In genomic region chr3:88467116-88467824, GRCm38 (mm10) we compare ENCODE assay signal across 8 mouse cellular contexts. TPM values are rescaled to one million over a fixed set of nuclear protein-coding genes. Genes with fewer than 3 reads are reported as not detected.
DNase-seq lines count a peak whose midpoint lies in the region; ATAC-seq lines count a peak whose summit lies in the region.

No protein-coding gene starts in this region.

- ATAC-seq in activated CD4-positive, CD25-positive, alpha-beta regulatory T cell, adult 4 months, result peak; percentile 73
- ATAC-seq in common myeloid progenitor, adult 5-6 weeks (replicated peaks; ENCODE audit: low read depth, poor library complexity, severe bottlenecking), result peak; percentile 93
- ATAC-seq in inflammation-experienced regulatory T-cells, adult 6 months, result peak; percentile 77
- peak; percentile 94 for ATAC-seq in megakaryocyte progenitor cell, adult 5-6 weeks (replicated peaks; ENCODE audit: poor library complexity)

- DNase-seq in gastrocnemius, postnatal 25 days, result peak; percentile 58
- peak; percentile 79 to 90 for DNase-seq in left cerebral cortex, postnatal 10 days (ENCODE audit: extremely low spot score in 1 of 2, low spot score in 2 of 2)
- DNase-seq in right cerebral cortex, adult 2 months (ENCODE audit: low spot score in 2 of 2), result peak; percentile 91 to 95
- peak; percentile 82 for DNase-seq in urinary bladder, postnatal 10 days (ENCODE audit: low spot score)

- intact Hi-C loops in left cerebral cortex, postnatal 10 days (cut with DNase I), result loop anchor here (2.0 kb wide), 1 partner anchor 60 kb away; no protein-coding TSS in a partner anchor

RNA-seq across cellular contexts. Expression of gene Sema4a, which starts 6.3 kb away (rescaled TPM):
- 10 to 100 TPM; 31.5 to 44.8 TPM for polyA plus RNA-seq in activated CD4-positive, CD25-positive, alpha-beta regulatory T cell, adult 4 months (2017; shearing (Covaris generic))
- 2.5 and 4.7 TPM in 2 replicates for total RNA-seq in common myeloid progenitor, adult 5-6 weeks (2017)
- total RNA-seq in gastrocnemius, postnatal 25 days (2021), result 1 to 10 TPM; 1.6 to 1.8 TPM
- polyA plus RNA-seq in inflammation-experienced regulatory T-cells, adult 6 months (2017; shearing (Covaris generic)), result 10 to 100 TPM; 24.5 to 49.0 (median 28.3) TPM
- 10 to 100 TPM; 46.5 to 52.6 TPM for total RNA-seq in left cerebral cortex, postnatal 10 days (2021)
- total RNA-seq in megakaryocyte progenitor cell, adult 5-6 weeks (2015), result 32.7 and 43.1 TPM in 2 replicates
- 25.9 and 39.4 TPM in 2 replicates for total RNA-seq in megakaryocyte progenitor cell, adult 5-6 weeks (2017)

RNA-seq across cellular contexts. Expression of gene Slc25a44, which starts 42.3 kb away (rescaled TPM):
- polyA plus RNA-seq in activated CD4-positive, CD25-positive, alpha-beta regulatory T cell, adult 4 months (2017; shearing (Covaris generic)), result 10 to 100 TPM; 12.8 to 16.7 TPM
- 16.8 and 17.1 TPM in 2 replicates for total RNA-seq in common myeloid progenitor, adult 5-6 weeks (2017)
- total RNA-seq in gastrocnemius, postnatal 25 days (2021), result 10 to 100 TPM; 14.3 to 14.5 TPM
- polyA plus RNA-seq in inflammation-experienced regulatory T-cells, adult 6 months (2017; shearing (Covaris generic)), result 10 to 100 TPM; 11.2 to 14.6 (median 14.4) TPM
- total RNA-seq in left cerebral cortex, postnatal 10 days (2021), result 10 to 100 TPM; 60.3 to 62.5 TPM
- 10.3 and 11.1 TPM in 2 replicates for total RNA-seq in megakaryocyte progenitor cell, adult 5-6 weeks (2015)
- 16.2 and 17.9 TPM in 2 replicates for total RNA-seq in megakaryocyte progenitor cell, adult 5-6 weeks (2017)

RNA-seq across cellular contexts. Expression of gene Lmna, which starts 42.5 kb away (rescaled TPM):
- polyA plus RNA-seq in activated CD4-positive, CD25-positive, alpha-beta regulatory T cell, adult 4 months (2017; shearing (Covaris generic)), result 1 to 10 TPM; 4.6 to 6.4 TPM
- 19.3 and 25.6 TPM in 2 replicates for total RNA-seq in common myeloid progenitor, adult 5-6 weeks (2017)
- 100 to 1,000 TPM in 1 of 2 experiments, 10 to 100 TPM in 1; 99.2 to 106 TPM for total RNA-seq in gastrocnemius, postnatal 25 days (2021)
- 1 to 10 TPM; 2.6 to 8.0 (median 4.0) TPM for polyA plus RNA-seq in inflammation-experienced regulatory T-cells, adult 6 months (2017; shearing (Covaris generic))
- 10 to 100 TPM; 47.2 to 48.6 TPM for total RNA-seq in left cerebral cortex, postnatal 10 days (2021)
- total RNA-seq in megakaryocyte progenitor cell, adult 5-6 weeks (2015), result 2.3 and 2.6 TPM in 2 replicates
- 5.8 and 9.8 TPM in 2 replicates for total RNA-seq in megakaryocyte progenitor cell, adult 5-6 weeks (2017)

RNA-seq across cellular contexts. Expression of gene Pmf1, which starts 57.1 kb away (rescaled TPM):
- polyA plus RNA-seq in activated CD4-positive, CD25-positive, alpha-beta regulatory T cell, adult 4 months (2017; shearing (Covaris generic)), result 10 to 100 TPM; 62.7 to 63.7 TPM
- 88.3 and 107 TPM in 2 replicates for total RNA-seq in common myeloid progenitor, adult 5-6 weeks (2017)
- total RNA-seq in gastrocnemius, postnatal 25 days (2021), result 10 to 100 TPM; 16.9 to 19.0 TPM
- polyA plus RNA-seq in inflammation-experienced regulatory T-cells, adult 6 months (2017; shearing (Covaris generic)), result 100 to 1,000 TPM in 1 of 3 experiments, 10 to 100 TPM in 2; 46.3 to 105 (median 50.5) TPM
- total RNA-seq in left cerebral cortex, postnatal 10 days (2021), result 10 to 100 TPM; 10.3 to 11.5 TPM
- 161 and 165 TPM in 2 replicates for total RNA-seq in megakaryocyte progenitor cell, adult 5-6 weeks (2015)
- 121 and 129 TPM in 2 replicates for total RNA-seq in megakaryocyte progenitor cell, adult 5-6 weeks (2017)

Comparison
In these comparisons a context has a peak if more than half of its experiments do, and no peak if none do; other contexts are left out.
1. Peak in every context shown above with its lines: DNase-seq and ATAC-seq.